Comparison of ENCODE assay signal across 8 mouse cellular contexts in genomic region chr2:155624730-155625129, GRCm38 (mm10). TPM values are rescaled to one million over a fixed set of nuclear protein-coding genes. Genes with fewer than 3 reads are reported as not detected.
DNase-seq lines count a peak whose midpoint lies in the region; ATAC-seq and TF ChIP-seq lines count a peak whose summit lies in the region.

No protein-coding gene starts in this region.

- no peak for TF ChIP-seq EP300 in liver, postnatal 0 days (IDR thresholded peaks at IDR 0.05; ENCODE audit: low read depth)

- H3K36me3 ChIP-seq in forebrain, embryonic 14.5 days (ENCODE audit: control insufficient read depth, insufficient read depth, low read length): no peaks in the 10 kb centered on the region
- H3K36me3 ChIP-seq in forebrain, embryonic 12.5 days (replicated peaks): no peaks in the 10 kb centered on the region
- no peaks in the 10 kb centered on the region for H3K36me3 ChIP-seq in midbrain, embryonic 10.5 days
- no peaks in the 10 kb centered on the region for H3K36me3 ChIP-seq in midbrain, embryonic 15.5 days (replicated peaks)
- no peaks in the 10 kb centered on the region for H3K36me3 ChIP-seq in liver, postnatal 0 days (replicated peaks; ENCODE audit: insufficient read depth, low read length)
- H3K36me3 ChIP-seq in heart, embryonic 10.5 days: peaks cover 89% of the 10 kb centered on the region

- peak; percentile 70 for TF ChIP-seq CTCF in brain, embryonic 14.5 days (IDR thresholded peaks at IDR 0.05; ENCODE audit: borderline replicate concordance, extremely low read depth, insufficient read depth, insufficient read length)
- TF ChIP-seq CTCF in liver, postnatal 0 days (IDR thresholded peaks at IDR 0.05; ENCODE audit: low read depth): peak; percentile 89

- peaks cover 4% of the 10 kb centered on the region; the same call in 1 of the 2 replicates for H3K4me1 ChIP-seq in forebrain, embryonic 14.5 days (ENCODE audit: control insufficient read depth, insufficient read depth, low read length)
- H3K4me1 ChIP-seq in forebrain, embryonic 12.5 days: peaks cover 13% of the 10 kb centered on the region
- peaks cover 31% of the 10 kb centered on the region for H3K4me1 ChIP-seq in midbrain, embryonic 10.5 days
- H3K4me1 ChIP-seq in midbrain, embryonic 15.5 days: peaks cover 12% of the 10 kb centered on the region
- H3K4me1 ChIP-seq in liver, postnatal 0 days (ENCODE audit: insufficient read depth): peaks cover 7% of the 10 kb centered on the region
- peaks cover 43% of the 10 kb centered on the region for H3K4me1 ChIP-seq in heart, embryonic 10.5 days

- H3K27me3 ChIP-seq in forebrain, embryonic 14.5 days (replicated peaks; ENCODE audit: control insufficient read depth, insufficient read depth, low read length): peaks cover 21% of the 10 kb centered on the region
- H3K27me3 ChIP-seq in forebrain, embryonic 12.5 days: peaks cover 64% of the 10 kb centered on the region
- peaks cover 67% of the 10 kb centered on the region for H3K27me3 ChIP-seq in midbrain, embryonic 10.5 days (ENCODE audit: low read depth, poor library complexity, severe bottlenecking)
- H3K27me3 ChIP-seq in midbrain, embryonic 15.5 days (replicated peaks): peaks cover 20% of the 10 kb centered on the region
- peaks cover 32% of the 10 kb centered on the region for H3K27me3 ChIP-seq in liver, postnatal 0 days (ENCODE audit: insufficient read depth, low read length)
- peaks cover 52% of the 10 kb centered on the region for H3K27me3 ChIP-seq in heart, embryonic 10.5 days (ENCODE audit: insufficient read depth, poor library complexity, severe bottlenecking)

- peak; percentile 66 for DNase-seq in forebrain, embryonic 14.5 days (ENCODE audit: low spot score)
- DNase-seq in midbrain, embryonic 10.5 days (ENCODE audit: low spot score): peak; percentile 36
- DNase-seq in brain, embryonic 14.5 days (ENCODE audit: low read depth): peak; percentile 71
- DNase-seq in liver, postnatal 0 days: peak; percentile 54
- no peak for DNase-seq in ovary, postnatal 14 days (ENCODE audit: low spot score)
- no peak for DNase-seq in heart, embryonic 10.5 days (ENCODE audit: low spot score)

- WGBS in forebrain, embryonic 14.5 days: 40% methylated on average over 10 of the region's 10 CpGs
- WGBS in forebrain, embryonic 12.5 days: 39% methylated on average over 10 of the region's 10 CpGs
- 39% methylated on average over 10 of the region's 10 CpGs for WGBS in midbrain, embryonic 10.5 days
- WGBS in midbrain, embryonic 15.5 days: 40% methylated on average over 10 of the region's 10 CpGs
- WGBS in liver, postnatal 0 days (ENCODE audit: insufficient replicate concordance): 35% methylated on average over 10 of the region's 10 CpGs
- WGBS in heart, embryonic 10.5 days: 43% methylated on average over 10 of the region's 10 CpGs

- no peak for TF ChIP-seq POLR2A in brain, embryonic 14.5 days (IDR thresholded peaks at IDR 0.05; ENCODE audit: borderline replicate concordance, extremely low read depth, insufficient read depth, insufficient read length, poor library complexity, severe bottlenecking)

- no peak overlapping the region for H3K9ac ChIP-seq in forebrain, embryonic 14.5 days (ENCODE audit: low read length)
- no peak overlapping the region for H3K9ac ChIP-seq in forebrain, embryonic 12.5 days
- no peak overlapping the region for H3K9ac ChIP-seq in midbrain, embryonic 15.5 days
- no peak overlapping the region for H3K9ac ChIP-seq in liver, postnatal 0 days (replicated peaks)

- no peak overlapping the region for H3K4me3 ChIP-seq in forebrain, embryonic 14.5 days (ENCODE audit: low read depth, low read length)
- no peak overlapping the region for H3K4me3 ChIP-seq in forebrain, embryonic 12.5 days (replicated peaks)
- H3K4me3 ChIP-seq in midbrain, embryonic 10.5 days: no peak overlapping the region
- no peak overlapping the region for H3K4me3 ChIP-seq in midbrain, embryonic 15.5 days
- no peak overlapping the region for H3K4me3 ChIP-seq in liver, postnatal 0 days (ENCODE audit: low read depth, low read length)
- H3K4me3 ChIP-seq in heart, embryonic 10.5 days: no peak overlapping the region

- no peak overlapping the region for H3K27ac ChIP-seq in forebrain, embryonic 14.5 days (ENCODE audit: low read depth, low read length)
- H3K27ac ChIP-seq in forebrain, embryonic 12.5 days: no peak overlapping the region
- no peak overlapping the region for H3K27ac ChIP-seq in midbrain, embryonic 10.5 days (replicated peaks)
- H3K27ac ChIP-seq in midbrain, embryonic 15.5 days: no peak overlapping the region
- no peak overlapping the region for H3K27ac ChIP-seq in liver, postnatal 0 days (ENCODE audit: low read depth)
- H3K27ac ChIP-seq in heart, embryonic 10.5 days: no peak overlapping the region

- no peaks in the 10 kb centered on the region for H3K9me3 ChIP-seq in forebrain, embryonic 14.5 days (replicated peaks; ENCODE audit: control insufficient read depth, low read length)
- no peaks in the 10 kb centered on the region for H3K9me3 ChIP-seq in forebrain, embryonic 12.5 days
- no peaks in the 10 kb centered on the region for H3K9me3 ChIP-seq in midbrain, embryonic 10.5 days (replicated peaks)
- H3K9me3 ChIP-seq in midbrain, embryonic 15.5 days: no peaks in the 10 kb centered on the region
- H3K9me3 ChIP-seq in liver, postnatal 0 days (ENCODE audit: low read length): no peaks in the 10 kb centered on the region
- no peaks in the 10 kb centered on the region for H3K9me3 ChIP-seq in heart, embryonic 10.5 days

- no peak for ATAC-seq in forebrain, embryonic 14.5 days
- no peak for ATAC-seq in forebrain, embryonic 12.5 days (ENCODE audit: low FRiP score)
- no peak for ATAC-seq in midbrain, embryonic 15.5 days (replicated peaks)
- ATAC-seq in liver, postnatal 0 days: peak; percentile 56

- no peak overlapping the region for H3K4me2 ChIP-seq in forebrain, embryonic 14.5 days (ENCODE audit: low read length)
- H3K4me2 ChIP-seq in forebrain, embryonic 12.5 days: no peak overlapping the region
- no peak overlapping the region for H3K4me2 ChIP-seq in midbrain, embryonic 15.5 days
- H3K4me2 ChIP-seq in liver, postnatal 0 days (ENCODE audit: low read depth, low read length): no peak overlapping the region

RNA-seq across cellular contexts. Expression of gene Myh7b, which starts 13.7 kb away (rescaled TPM):
- polyA plus RNA-seq in forebrain, embryonic 14.5 days (2014; fragmentation: Nextera tagmentation; extraction: Ambion mirVana): 0.08 and 0.35 TPM in 2 replicates
- 0.66 and 1.0 TPM in 2 replicates for polyA plus RNA-seq in forebrain, embryonic 12.5 days (2016; fragmentation: Nextera tagmentation; extraction: Ambion mirVana)
- polyA plus RNA-seq in midbrain, embryonic 10.5 days (2016; fragmentation: Nextera tagmentation; extraction: Ambion mirVana): 0.53 and 0.60 TPM in 2 replicates
- polyA plus RNA-seq in midbrain, embryonic 15.5 days (2015; fragmentation: Nextera tagmentation; extraction: Ambion mirVana): 0.64 and 1.2 TPM in 2 replicates
- 0.48 and 0.53 TPM in 2 replicates for polyA plus RNA-seq in brain, embryonic 14.5 days (2012; rRNA removed)
- polyA plus RNA-seq in liver, postnatal 0 days (2015; fragmentation: Nextera tagmentation; extraction: Ambion mirVana): 0.15 and 0.38 TPM in 2 replicates
- polyA plus RNA-seq in heart, embryonic 10.5 days (2016; fragmentation: Nextera tagmentation; extraction: Ambion mirVana): 12.4 and 15.7 TPM in 2 replicates

RNA-seq across cellular contexts. Expression of gene Gss, which starts 32.1 kb away (rescaled TPM):
- polyA plus RNA-seq in forebrain, embryonic 14.5 days (2014; fragmentation: Nextera tagmentation; extraction: Ambion mirVana): 14.6 and 17.0 TPM in 2 replicates
- 16.6 and 20.0 TPM in 2 replicates for polyA plus RNA-seq in forebrain, embryonic 12.5 days (2016; fragmentation: Nextera tagmentation; extraction: Ambion mirVana)
- polyA plus RNA-seq in midbrain, embryonic 10.5 days (2016; fragmentation: Nextera tagmentation; extraction: Ambion mirVana): 19.6 and 22.1 TPM in 2 replicates
- 15.3 and 16.3 TPM in 2 replicates for polyA plus RNA-seq in midbrain, embryonic 15.5 days (2015; fragmentation: Nextera tagmentation; extraction: Ambion mirVana)
- polyA plus RNA-seq in brain, embryonic 14.5 days (2012; rRNA removed): 10.1 and 11.8 TPM in 2 replicates
- polyA plus RNA-seq in liver, postnatal 0 days (2015; fragmentation: Nextera tagmentation; extraction: Ambion mirVana): 48.9 and 49.3 TPM in 2 replicates
- 24.2 and 29.1 TPM in 2 replicates for polyA plus RNA-seq in heart, embryonic 10.5 days (2016; fragmentation: Nextera tagmentation; extraction: Ambion mirVana)

Comparison
In these comparisons a context has a peak if more than half of its experiments do, and no peak if none do; other contexts are left out.
1. DNase-seq: peak in forebrain, embryonic 14.5 days (single experiment), midbrain, embryonic 10.5 days (single experiment), brain, embryonic 14.5 days (single experiment) and liver, postnatal 0 days (single experiment); none in ovary, postnatal 14 days (single experiment) and heart, embryonic 10.5 days (single experiment).